Mouse (Mus musculus) hematopoietic multipotent progenitor cell, adult 10-12 weeks (in vitro differentiated cells): ENCODE results near the gene Crk. TPM values are rescaled to one million over a fixed set of nuclear protein-coding genes. Genes with fewer than 3 reads are reported as not detected.

Experiments
- polyA plus RNA-seq: library from polyadenylated mRNA; stranded (reverse); fragments of >175 nt; gene quantifications from 2 replicates; pipeline ENCODE4 v1.2.3, GENCODE M21; 2012; ENCODE audit warnings: low replicate concordance

Crk gene
- polyA plus RNA-seq = 122 and 250 TPM in 2 replicates

GRCm38 (mm10) chr11:75678747-75679438 is at the start of gene Crk:
Gene Crk, plus strand, starts transcription at chr11:75679259.

GRCm38 (mm10) chr11:75630645-75631229 is 48.3 kb upstream of the Crk start, which contains the start of gene Inpp5k:
Gene Inpp5k, plus strand, starts transcription at chr11:75630988.

GRCm38 (mm10) chr11:75650311-75650710 is 28.7 kb upstream of the Crk start, which contains the start of gene Myo1c:
Gene Myo1c, plus strand, starts transcription at chr11:75650504.

GRCm38 (mm10) chr11:75732434-75733226 is 53.6 kb downstream of the Crk start, which contains the start of gene Ywhae:
Gene Ywhae, plus strand, starts transcription at chr11:75732869.

Other genes with a start within 250 kb of the Crk start
- gene Serpinf2, start 239.7 kb upstream of the Crk start, polyA plus RNA-seq = 0.07 TPM in 1 of 2 replicates, not detected in the other
- 47.7 and 48.9 TPM in 2 replicates for gene Wdr81, start 224.5 kb upstream of the Crk start, polyA plus RNA-seq
- gene Tlcd2, start 217.5 kb upstream of the Crk start, polyA plus RNA-seq = 4.7 and 6.8 TPM in 2 replicates
- gene Prpf8, start 192.4 kb upstream of the Crk start, polyA plus RNA-seq = 35.6 and 48.5 TPM in 2 replicates
- 0.62 and 1.0 TPM in 2 replicates for gene Rilp, start 169.2 kb upstream of the Crk start, polyA plus RNA-seq
- gene Scarf1, start 165.7 kb upstream of the Crk start, polyA plus RNA-seq = 0.47 and 1.5 TPM in 2 replicates
- gene Slc43a2, start 147.6 kb upstream of the Crk start, polyA plus RNA-seq = 63.1 and 118 TPM in 2 replicates
- 51.6 and 123 TPM in 2 replicates for gene Pitpna, start 91.2 kb upstream of the Crk start, polyA plus RNA-seq
- gene Inpp5k, start 48.3 kb upstream of the Crk start, polyA plus RNA-seq = 23.2 and 144 TPM in 2 replicates
- 119 and 191 TPM in 2 replicates for gene Myo1c, start 28.8 kb upstream of the Crk start, polyA plus RNA-seq
- gene Ywhae, start 53.6 kb downstream of the Crk start, polyA plus RNA-seq = 107 and 139 TPM in 2 replicates
- gene Doc2b, start 116.8 kb downstream of the Crk start, polyA plus RNA-seq = not detected in 2 replicates